Mouse (Mus musculus): Measurements from ENCODE around the gene Fam166a. TPM values are rescaled to one million over a fixed set of nuclear protein-coding genes. Genes with fewer than 3 reads are reported as not detected.

Gene Fam166a
- total RNA-seq, 2 experiments from 2014 or later, result not detected

DNA sequence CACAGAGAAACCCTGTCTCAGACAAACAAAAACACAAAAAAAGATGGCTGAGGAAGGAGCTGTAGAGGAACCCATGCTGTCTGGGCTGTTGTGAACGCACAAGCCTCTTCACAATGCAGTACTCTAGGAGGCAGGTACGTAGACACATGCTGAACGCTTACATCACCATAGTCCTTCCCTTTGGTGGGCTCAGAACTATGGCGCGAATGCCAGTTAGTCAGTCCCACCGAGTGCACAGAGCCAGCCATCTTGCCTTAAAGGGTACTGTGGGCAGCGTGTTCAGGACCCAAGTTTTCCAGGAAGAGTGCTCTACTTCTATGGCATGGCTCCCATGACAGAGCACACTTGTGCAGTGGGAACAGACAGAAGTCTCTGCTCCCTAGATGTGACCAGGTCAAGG is 34.0 kb upstream of the Fam166a start:
- peak in 1 of 2 experiments; percentile 7 for DNase-seq (ENCODE audit: low spot score in 2 of 2)

GRCm38 (mm10) chr2:25185625-25186574 is 32.6 kb upstream of the Fam166a start:
- peak; percentile 62 to 76 for DNase-seq (ENCODE audit: low spot score in 2 of 2)

DNA sequence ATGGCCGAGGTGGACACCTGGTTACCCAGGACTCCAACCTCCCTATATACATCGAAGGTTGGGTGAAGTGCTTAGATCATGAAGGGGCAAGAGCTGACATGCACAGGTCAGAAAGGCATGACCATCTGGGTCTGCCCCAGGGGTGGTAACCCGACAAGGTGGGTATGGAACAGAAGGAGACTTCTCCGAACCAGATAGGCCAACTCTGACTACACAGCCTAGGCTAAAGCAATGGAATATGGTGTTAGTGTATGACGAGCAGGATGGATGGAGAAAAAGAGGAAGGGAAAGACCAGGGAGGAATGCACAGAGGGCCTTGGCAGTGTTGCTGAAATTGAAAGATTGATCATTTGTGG is 32.0 kb upstream of the Fam166a start:
- no peak for DNase-seq (ENCODE audit: low spot score in 2 of 2)

DNA sequence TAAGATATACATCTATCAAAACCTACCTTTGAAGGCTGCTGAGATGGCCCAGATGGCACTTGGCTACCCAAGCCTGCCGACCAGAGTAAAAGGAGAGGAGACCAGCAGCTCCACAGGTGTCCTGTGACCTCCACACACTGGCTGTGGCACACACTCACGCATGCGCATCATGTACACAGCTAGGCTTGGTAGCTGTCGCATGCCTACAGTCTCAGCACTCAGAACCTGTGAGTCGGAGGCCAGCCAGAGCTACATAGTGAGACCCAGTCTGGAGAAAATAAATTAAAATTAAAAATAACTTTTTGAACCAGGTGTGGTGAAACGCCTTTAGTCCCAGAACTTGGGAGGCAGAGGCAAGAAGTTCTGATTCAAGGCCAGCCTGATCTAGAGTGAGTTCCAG is 30.7 kb upstream of the Fam166a start:
- no peak for DNase-seq (ENCODE audit: low spot score in 2 of 2)

DNA sequence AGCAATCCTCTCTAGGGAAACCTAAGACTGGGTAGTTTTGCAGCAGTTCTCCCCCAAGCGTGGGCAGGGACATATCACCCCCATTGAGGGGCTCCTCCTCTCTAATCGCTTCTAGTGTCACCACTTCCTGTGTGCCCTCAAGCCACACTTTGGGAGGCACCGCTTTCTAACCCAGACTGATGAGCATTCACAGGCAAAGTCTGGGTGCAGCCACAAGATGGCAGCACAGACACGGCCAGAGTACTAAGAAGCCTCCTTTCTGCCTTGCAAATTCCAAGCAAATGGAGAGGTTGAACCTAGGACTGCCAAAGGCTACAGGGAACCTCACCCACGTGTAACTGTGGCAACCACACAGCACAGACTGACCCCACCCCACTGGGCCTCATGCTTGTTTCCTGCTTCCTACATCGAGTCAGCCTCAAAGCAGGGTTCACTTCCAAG is 25.2 kb upstream of the Fam166a start:
- peak; percentile 81 to 88 for DNase-seq (ENCODE audit: low spot score in 2 of 2)

GRCm38 (mm10) chr2:25194006-25194405 is 24.5 kb upstream of the Fam166a start:
- no peak for DNase-seq (ENCODE audit: low spot score in 2 of 2)

DNA sequence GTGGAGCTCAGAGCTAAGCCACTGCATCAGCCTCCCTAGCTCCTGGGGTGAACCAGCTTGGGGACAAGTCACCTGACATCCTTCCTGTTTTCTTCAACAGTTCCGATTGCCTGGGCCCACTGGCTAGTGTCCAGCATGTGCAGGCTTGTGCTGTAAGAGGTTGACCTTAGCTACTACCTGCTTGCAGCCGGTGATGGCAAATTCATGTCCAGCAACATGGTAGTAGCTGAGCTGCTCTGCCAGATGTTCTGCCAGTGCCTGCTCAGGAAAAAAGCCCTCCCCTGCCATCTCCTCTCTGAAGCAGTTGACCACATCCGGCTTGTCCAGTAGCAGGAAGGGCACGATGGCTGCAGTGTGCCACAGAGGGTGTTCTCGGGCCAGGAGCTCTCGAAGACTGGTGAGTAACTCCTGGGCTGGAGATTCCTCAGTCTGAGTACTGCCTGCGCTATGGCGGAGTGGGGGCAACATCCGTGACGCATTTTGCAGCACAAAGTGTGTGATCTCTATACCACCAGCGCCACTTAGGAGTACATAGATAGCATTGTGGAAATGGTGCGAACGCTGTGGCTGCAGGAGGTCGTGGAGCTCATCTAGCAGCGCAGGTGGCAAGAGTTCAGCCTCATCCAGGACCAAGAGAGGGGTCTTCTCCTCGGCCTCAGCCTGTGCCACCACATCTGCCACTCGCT is 23.9 kb upstream of the Fam166a start:
- DNase-seq (ENCODE audit: low spot score in 2 of 2), result no peak

- DNase-seq (ENCODE audit: low spot score in 2 of 2), result no peak
These were observed 23.1 kb upstream of the Fam166a start for GRCm38 (mm10) chr2:25195211-25196156.

DNA sequence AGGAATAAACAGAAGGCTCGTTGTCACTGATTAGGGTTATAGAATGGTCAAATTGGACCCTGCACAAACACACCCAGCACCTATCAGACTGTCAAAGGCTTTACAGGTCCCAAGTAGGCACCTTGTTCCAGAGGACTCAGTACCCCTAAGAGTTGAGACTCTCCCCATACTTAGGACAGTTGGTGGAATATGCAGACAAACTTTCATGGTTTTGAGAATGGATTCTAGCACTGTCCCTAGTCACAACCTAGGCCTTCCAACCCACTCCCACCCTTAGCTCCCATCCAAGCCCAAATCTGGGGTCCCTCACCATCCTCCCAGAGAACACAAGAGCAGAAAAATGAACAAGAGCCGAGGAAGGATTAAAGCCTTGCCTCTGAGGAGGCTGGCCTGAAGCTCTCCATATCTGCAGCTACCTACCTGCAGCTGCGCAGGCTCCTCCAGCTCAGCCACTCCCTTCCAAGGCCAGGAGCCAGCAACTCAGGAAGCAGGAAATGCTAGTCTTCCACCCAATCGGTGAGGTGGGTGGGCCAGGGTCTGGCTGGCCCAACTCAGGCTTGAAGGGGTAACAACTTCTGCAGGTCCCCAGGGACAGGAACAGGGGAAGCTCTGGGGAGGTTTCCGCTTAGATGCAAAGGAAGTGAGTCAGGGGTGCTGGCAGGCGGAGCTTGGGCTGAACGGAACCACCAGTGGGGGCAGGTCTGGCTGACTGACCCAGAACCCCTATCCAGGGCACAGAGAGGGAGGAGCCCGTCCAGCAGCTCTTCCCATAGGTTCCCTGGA is 22.2 kb upstream of the Fam166a start, which contains the start of gene Tor4a:
Gene Tor4a (minus strand): TSS at position 715 of the 783 bp plus-strand sequence.
- DNase-seq (ENCODE audit: low spot score in 2 of 2), result peak in 1 of 2 experiments; percentile 33

GRCm38 (mm10) chr2:25197191-25197590 is 21.4 kb upstream of the Fam166a start:
- no peak for DNase-seq (ENCODE audit: low spot score in 2 of 2)

- DNase-seq (ENCODE audit: low spot score in 2 of 2), result no peak
These were observed 20.6 kb upstream of the Fam166a start for GRCm38 (mm10) chr2:25197946-25198345.

DNA sequence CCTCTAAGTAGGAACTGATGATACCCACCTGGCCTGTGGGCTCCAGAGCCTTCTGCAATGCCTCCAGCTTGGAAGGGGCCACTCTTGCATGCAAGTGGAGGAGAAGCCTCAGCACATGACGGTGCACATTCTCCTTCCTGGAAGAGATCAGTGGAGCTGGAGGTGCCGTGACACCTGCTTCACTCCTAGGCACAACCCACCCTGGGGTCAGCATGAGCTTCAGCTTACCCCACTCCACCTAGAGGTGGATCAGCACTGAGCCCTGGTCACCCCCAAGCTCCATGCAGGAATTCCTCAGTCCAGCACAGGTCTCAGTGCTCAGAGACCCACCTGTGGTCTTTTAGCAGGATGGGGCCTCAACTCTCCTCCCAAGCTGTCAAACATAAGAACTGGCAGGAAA is 17.9 kb upstream of the Fam166a start:
- no peak for DNase-seq (ENCODE audit: low spot score in 2 of 2)

DNA sequence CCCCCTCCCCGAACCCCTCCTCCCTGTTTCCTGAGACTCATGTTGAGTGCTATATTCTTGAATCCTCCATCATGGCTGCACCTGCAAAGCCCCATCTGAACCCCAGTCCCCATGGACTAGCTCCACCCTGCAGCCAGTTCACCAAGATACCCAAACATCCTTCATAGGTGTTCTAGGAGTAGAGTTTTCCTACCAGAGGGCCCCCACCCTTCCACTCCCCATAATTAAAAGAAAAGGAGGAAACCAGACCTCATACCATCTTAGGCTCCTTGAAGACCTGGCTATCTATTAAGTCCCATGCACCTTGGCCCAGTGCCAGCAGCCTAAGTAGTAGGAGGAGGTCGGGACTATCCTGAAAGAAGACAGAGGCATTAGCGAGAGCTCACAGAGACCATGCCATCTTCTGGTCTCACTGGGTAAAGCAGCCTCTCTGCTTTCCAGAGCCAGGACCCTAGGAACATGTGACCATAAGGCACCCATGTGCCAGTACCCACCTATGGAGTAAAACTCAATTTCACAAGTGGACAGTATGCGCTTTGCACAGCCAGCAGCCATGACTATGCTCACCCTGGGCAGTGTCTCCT is 14.8 kb upstream of the Fam166a start:
- DNase-seq (ENCODE audit: low spot score in 2 of 2), result no peak

- DNase-seq (ENCODE audit: low spot score in 2 of 2), result no peak
These were observed 11.0 kb upstream of the Fam166a start for GRCm38 (mm10) chr2:25207593-25207992.

DNA sequence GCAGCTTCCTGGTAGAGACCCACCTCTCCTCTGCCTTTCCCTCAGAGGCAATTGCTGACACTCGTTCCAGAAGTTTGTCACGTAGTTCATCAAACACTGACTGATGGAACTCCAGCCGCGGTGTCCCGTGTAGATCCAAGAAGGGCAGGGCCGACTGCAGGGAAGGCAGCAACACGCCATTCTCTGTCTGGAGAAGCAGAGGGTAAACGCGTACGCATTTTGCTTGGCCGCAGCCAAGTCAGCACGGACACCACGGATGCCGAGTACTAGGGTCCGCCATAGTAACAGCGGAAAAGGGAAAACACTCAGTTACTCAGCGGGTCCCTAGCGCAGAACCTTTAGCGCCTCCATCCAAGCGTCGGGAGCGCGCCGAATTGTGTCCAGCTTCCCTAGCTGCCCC is 7.9 kb upstream of the Fam166a start:
- no peak for DNase-seq (ENCODE audit: low spot score in 2 of 2)

GRCm38 (mm10) chr2:25211121-25211670 is 7.3 kb upstream of the Fam166a start, which contains the start of gene Nelfb:
TSS of gene Nelfb (minus strand) at chr2:25211489.
- DNase-seq (ENCODE audit: low spot score in 2 of 2), result peak; percentile 87 to 90

- DNase-seq (ENCODE audit: low spot score in 2 of 2), result no peak
These were observed 5.2 kb upstream of the Fam166a start for GRCm38 (mm10) chr2:25213266-25213865.

DNA sequence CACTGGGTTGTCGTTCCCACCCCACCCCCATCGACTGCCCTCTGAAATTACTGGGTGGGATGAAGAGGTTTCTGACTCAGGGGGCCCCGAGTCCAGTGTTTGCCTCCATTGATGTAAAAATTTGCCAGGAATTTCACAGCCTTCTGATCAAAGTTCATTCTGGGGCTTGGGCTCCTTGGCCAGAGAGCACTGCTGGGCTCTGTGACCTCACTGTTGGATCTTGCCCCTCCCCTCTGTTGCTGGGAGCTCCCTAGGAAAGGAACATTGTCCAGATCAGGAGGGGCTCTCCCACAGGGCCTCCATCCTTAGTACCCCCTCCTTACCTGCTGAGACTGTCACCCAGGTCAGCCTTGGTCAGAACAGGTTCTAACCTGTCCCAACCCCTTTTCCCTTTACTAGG is 4.1 kb upstream of the Fam166a start, which contains the start of gene Stpg3:
Gene Stpg3 (minus strand): TSS at position 194 of the 400 bp plus-strand sequence.
- DNase-seq (ENCODE audit: low spot score in 2 of 2), result no peak

DNA sequence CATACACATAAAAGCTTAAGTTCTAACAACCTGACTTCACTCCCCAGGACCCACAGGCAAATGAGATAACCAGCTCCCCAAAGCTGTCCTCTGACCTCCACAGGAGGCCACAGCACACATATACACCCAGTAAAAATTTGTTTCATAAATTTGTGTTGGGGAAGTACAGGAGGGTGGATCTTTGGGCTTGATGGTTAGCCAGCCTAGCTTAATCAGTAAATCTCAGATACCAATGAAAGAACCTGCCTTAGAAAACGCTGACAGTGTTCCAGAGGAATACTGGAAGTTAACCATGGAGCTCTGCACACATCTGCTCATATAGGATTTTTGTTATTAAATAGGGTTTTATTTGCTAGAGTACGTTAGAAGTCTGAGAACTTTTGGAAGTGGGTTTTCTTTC is 879 bp upstream of the Fam166a start:
- no peak for DNase-seq (ENCODE audit: low spot score in 2 of 2)

Data from layer of hippocampus, postnatal 10 days (tissue).